Mouse (Mus musculus) spleen, postnatal 36 days (tissue): Measurements from ENCODE around the gene Stk32b.
A peak's percentile ranks its signal among the peaks of the same experiment; 100 is the strongest.

Experiments used
- DNase-seq, 2 experiments: peaks; one replicate each; pipeline ENCODE4 v3.0.0; 2022; ENCODE audit warnings: low spot score in 2 of 2, mixed read lengths in 1 of 2

Gene Stk32b

GRCm38 (mm10) chr5:37520441-37520840 is 196.5 kb downstream of the Stk32b start:
- DNase-seq, result no peak

GRCm38 (mm10) chr5:37512479-37512878 is 204.5 kb downstream of the Stk32b start:
- DNase-seq, result no peak

GRCm38 (mm10) chr5:37506880-37507519 is 210.0 kb downstream of the Stk32b start:
- DNase-seq, result no peak

- no peak for DNase-seq
Measured at GRCm38 (mm10) chr5:37494984-37495476, 221.9 kb downstream of the Stk32b start.

- no peak for DNase-seq
Measured at GRCm38 (mm10) chr5:37472025-37472608, 244.9 kb downstream of the Stk32b start.

GRCm38 (mm10) chr5:37471584-37471983 is 245.4 kb downstream of the Stk32b start:
- DNase-seq, result no peak

- DNase-seq, result no peak
Measured at GRCm38 (mm10) chr5:37469031-37469430, 247.9 kb downstream of the Stk32b start.

- no peak for DNase-seq
Measured at GRCm38 (mm10) chr5:37467646-37468045, 249.3 kb downstream of the Stk32b start.

- DNase-seq, result no peak
Measured at GRCm38 (mm10) chr5:37465461-37465860, 251.5 kb downstream of the Stk32b start.

- DNase-seq, result no peak
Measured at GRCm38 (mm10) chr5:37458236-37458635, 258.7 kb downstream of the Stk32b start.

GRCm38 (mm10) chr5:37457831-37458230 is 259.1 kb downstream of the Stk32b start:
- no peak for DNase-seq

GRCm38 (mm10) chr5:37457191-37457590 is 259.8 kb downstream of the Stk32b start:
- DNase-seq, result peak; percentile 3 to 4

- no peak for DNase-seq
Measured at GRCm38 (mm10) chr5:37456590-37456989, 260.4 kb downstream of the Stk32b start.

- no peak for DNase-seq
Measured at GRCm38 (mm10) chr5:37447546-37447945, 269.4 kb downstream of the Stk32b start.

- no peak for DNase-seq
Measured at GRCm38 (mm10) chr5:37442767-37443166, 274.2 kb downstream of the Stk32b start.

GRCm38 (mm10) chr5:37435417-37435816 is 281.6 kb downstream of the Stk32b start:
- no peak for DNase-seq

GRCm38 (mm10) chr5:37427210-37427609 is 289.8 kb downstream of the Stk32b start:
- DNase-seq, result no peak

GRCm38 (mm10) chr5:37419028-37419427 is 297.9 kb downstream of the Stk32b start:
- no peak for DNase-seq
